In genomic region chr15:79470583-79470982, GRCm38 (mm10) we compare ENCODE assay signal across 8 mouse cellular contexts. TPM values are rescaled to one million over a fixed set of nuclear protein-coding genes. Genes with fewer than 3 reads are reported as not detected.
A peak's percentile ranks its signal among the peaks of the same experiment; 100 is the strongest.
DNase-seq lines count a peak whose midpoint lies in the region; ATAC-seq lines count a peak whose summit lies in the region.
"Had no signal": no experiment of that assay in that cellular context is flagged by ENCODE, and none has a peak within 500 bp of the region (broad histone marks: within the 10 kb centered on the region; RNA-seq: fewer than 3 reads in every experiment).

No protein-coding gene starts in this region.

- no peaks in the 10 kb centered on the region; the same call in 1 of the 2 replicates for H3K4me1 ChIP-seq in heart, embryonic 16.5 days (ENCODE audit: control insufficient read depth, insufficient read depth, low read length)
- no peaks in the 10 kb centered on the region for H3K4me1 ChIP-seq in lung, embryonic 16.5 days (replicated peaks; ENCODE audit: control insufficient read depth, insufficient read depth, low read length)

- no peak overlapping the region for H3K27ac ChIP-seq in heart, embryonic 16.5 days (ENCODE audit: low read length)
- no peak overlapping the region for H3K27ac ChIP-seq in lung, embryonic 16.5 days (ENCODE audit: low read length)
- H3K27ac ChIP-seq: gastrocnemius, adult 2 months had no signal

- 0 out of 2 replicates have a peak overlapping the region, but pooled peaks have one; percentile 30 for H3K9ac ChIP-seq in heart, embryonic 16.5 days (ENCODE audit: low read length)
- no peak overlapping the region for H3K9ac ChIP-seq in lung, embryonic 16.5 days (ENCODE audit: low read length)

- no peaks in the 10 kb centered on the region for H3K27me3 ChIP-seq in heart, embryonic 16.5 days (ENCODE audit: control insufficient read depth, insufficient read depth, low read length)
- H3K27me3 ChIP-seq in lung, embryonic 16.5 days (ENCODE audit: control insufficient read depth, insufficient read depth, low read depth, low read length): no peaks in the 10 kb centered on the region

- H3K4me3 ChIP-seq in heart, embryonic 16.5 days (ENCODE audit: low read length): peak overlapping the region; percentile 27
- peak overlapping the region; percentile 29 for H3K4me3 ChIP-seq in lung, embryonic 16.5 days (ENCODE audit: low read length)
- H3K4me3 ChIP-seq: gastrocnemius, adult 2 months had no signal

- H3K9me3 ChIP-seq in heart, embryonic 16.5 days (replicated peaks; ENCODE audit: control insufficient read depth, low read length): peaks cover 3% of the 10 kb centered on the region
- no peaks in the 10 kb centered on the region for H3K9me3 ChIP-seq in lung, embryonic 16.5 days (ENCODE audit: control insufficient read depth, low read length)

- 23% methylated on average over 17 of the region's 17 CpGs for WGBS in heart, embryonic 16.5 days
- 17% methylated on average over 17 of the region's 17 CpGs for WGBS in lung, embryonic 16.5 days

- DNase-seq in thymus, postnatal 0 days (ENCODE audit: low spot score): peak; percentile 16
- DNase-seq in thymus, postnatal 36 days: no peak
- DNase-seq in cerebellum, adult 9-11 months: no peak
- DNase-seq in cerebellum, postnatal 10 days: no peak
- DNase-seq: gastrocnemius, adult 2 months had no signal

- ATAC-seq in heart, embryonic 16.5 days (replicated peaks; ENCODE audit: extremely low read depth, insufficient read depth, low FRiP score): no peak
- ATAC-seq in lung, embryonic 16.5 days (ENCODE audit: low read depth): no peak
- no peak for ATAC-seq in CD4-positive, CD25-positive, alpha-beta regulatory T cell, adult 4 months

- H3K36me3 ChIP-seq in heart, embryonic 16.5 days (ENCODE audit: control insufficient read depth, insufficient read depth): no peaks in the 10 kb centered on the region
- H3K36me3 ChIP-seq in lung, embryonic 16.5 days (ENCODE audit: control insufficient read depth, insufficient read depth, low read length): no peaks in the 10 kb centered on the region

- peak overlapping the region; percentile 43 for H3K4me2 ChIP-seq in heart, embryonic 16.5 days (ENCODE audit: low read depth, low read length)
- H3K4me2 ChIP-seq in lung, embryonic 16.5 days (ENCODE audit: low read depth, low read length): peak overlapping the region; percentile 41

RNA-seq across cellular contexts. Expression of gene Csnk1e, which starts 15.2 kb away (rescaled TPM):
- polyA plus RNA-seq in thymus, postnatal 0 days (2015; fragmentation: Nextera tagmentation; extraction: Ambion mirVana): 52.2 and 70.8 TPM in 2 replicates
- polyA plus RNA-seq in heart, embryonic 16.5 days (2015; fragmentation: Nextera tagmentation; extraction: Ambion mirVana): 54.0 and 70.2 TPM in 2 replicates
- 54.7 and 58.0 TPM in 2 replicates for polyA plus RNA-seq in lung, embryonic 16.5 days (2015; fragmentation: Nextera tagmentation; extraction: Ambion mirVana)
- 1 to 10 TPM; 3.1 to 6.2 TPM for polyA plus RNA-seq in CD4-positive, CD25-positive, alpha-beta regulatory T cell, adult 4 months (2017; shearing (Covaris generic))

RNA-seq across cellular contexts. Expression of gene Kcnj4, which starts 34.5 kb away (rescaled TPM):
- not detected in 2 replicates for polyA plus RNA-seq in thymus, postnatal 0 days (2015; fragmentation: Nextera tagmentation; extraction: Ambion mirVana)
- 0.22 and 0.44 TPM in 2 replicates for polyA plus RNA-seq in heart, embryonic 16.5 days (2015; fragmentation: Nextera tagmentation; extraction: Ambion mirVana)
- not detected in 2 replicates for polyA plus RNA-seq in lung, embryonic 16.5 days (2015; fragmentation: Nextera tagmentation; extraction: Ambion mirVana)
- not detected for polyA plus RNA-seq in CD4-positive, CD25-positive, alpha-beta regulatory T cell, adult 4 months (2017; shearing (Covaris generic))

RNA-seq across cellular contexts. Expression of gene Kdelr3, which starts 45.6 kb away (rescaled TPM):
- polyA plus RNA-seq in thymus, postnatal 0 days (2015; fragmentation: Nextera tagmentation; extraction: Ambion mirVana): 9.5 and 11.6 TPM in 2 replicates
- 69.2 and 69.8 TPM in 2 replicates for polyA plus RNA-seq in heart, embryonic 16.5 days (2015; fragmentation: Nextera tagmentation; extraction: Ambion mirVana)
- 75.3 and 78.6 TPM in 2 replicates for polyA plus RNA-seq in lung, embryonic 16.5 days (2015; fragmentation: Nextera tagmentation; extraction: Ambion mirVana)
- not detected for polyA plus RNA-seq in CD4-positive, CD25-positive, alpha-beta regulatory T cell, adult 4 months (2017; shearing (Covaris generic))
